Mouse (Mus musculus) spleen, adult 2 months (tissue): ENCODE measurements around the gene Pitpnm3.

Experiments used
- CTCF ChIP-seq: fragments of 200-500 bp; IDR thresholded peaks from 2 replicates; pipeline ENCODE4 v1.5.1; 2011; ENCODE audit warnings: mild to moderate bottlenecking, inconsistent platforms; ENCODE audit not compliant: insufficient read depth, insufficient read length, insufficient replicate concordance; ENCODE audit errors: extremely low read depth
- POLR2A ChIP-seq: fragments of 200-500 bp; IDR thresholded peaks from 2 replicates; pipeline ENCODE4 v1.6.1; 2011; ENCODE audit warnings: low read depth, low read length, inconsistent platforms

DNA sequence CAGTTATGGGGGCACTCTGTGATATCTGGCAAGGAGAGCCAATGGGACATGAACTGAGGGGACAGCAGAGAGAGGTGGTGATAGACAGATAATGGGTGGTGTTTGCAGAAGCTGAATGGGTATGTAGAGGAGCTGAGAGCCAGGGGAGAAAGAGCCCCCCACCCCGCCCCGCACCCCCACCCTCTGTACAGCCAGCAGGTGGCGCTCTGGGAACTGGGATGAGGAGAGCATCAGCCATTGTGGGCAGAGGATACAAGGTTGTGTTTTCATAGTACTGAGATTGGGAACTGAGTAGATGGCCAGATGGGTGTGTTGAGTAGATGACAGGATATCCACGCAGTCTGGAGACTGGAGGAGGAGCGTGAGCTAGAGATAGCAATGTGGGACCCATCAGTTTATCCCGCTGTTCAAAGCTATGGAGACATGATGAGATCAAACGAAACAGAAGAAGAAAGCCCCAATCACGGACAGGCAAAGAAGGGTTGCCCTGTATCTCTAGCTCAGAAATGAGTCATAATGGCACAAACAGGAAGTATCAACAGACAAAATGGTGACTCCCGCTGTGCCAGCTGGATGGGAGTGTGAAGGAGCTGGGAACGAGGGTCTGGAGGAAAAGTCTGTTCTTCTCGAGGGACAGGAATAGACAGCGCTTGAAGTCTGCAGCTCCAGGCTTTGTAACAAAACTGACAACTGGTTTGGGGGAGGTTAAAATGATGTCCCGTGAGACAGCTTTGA, 118.9 kb downstream of the Pitpnm3 start:
- TF ChIP-seq CTCF = no peak
- TF ChIP-seq POLR2A = no peak
